Mouse (Mus musculus) intestine, embryonic 15.5 days (tissue): ENCODE data around the gene Cntrob. TPM values are rescaled to one million over a fixed set of nuclear protein-coding genes. Genes with fewer than 3 reads are reported as not detected.
"Not testable (repeated sequence)": the region's sequence is repeated elsewhere in the genome, so short reads cannot be mapped to it uniquely, and the experiment has no call there.

ENCODE experiments used
- ATAC-seq: fragments of 200-750 bp; cut with Nextera tagmentation; 2 replicates; pipeline ENCODE4 v1.8.0; 2017; ENCODE audit warnings: moderate TSS enrichment, moderate library complexity
- H3K27ac ChIP-seq: fragments of 300-500 bp; sonication (generic); 2 replicates; pipeline ENCODE4 v1.5.1; 2015; ENCODE audit warnings: mild to moderate bottlenecking, inconsistent platforms
- H3K27me3 ChIP-seq: fragments of 300-500 bp; sonication (generic); replicated peaks from 2 replicates; pipeline ENCODE4 v1.6.1; 2015; ENCODE audit warnings: inconsistent platforms
- H3K36me3 ChIP-seq: fragments of 300-500 bp; sonication (generic); 2 replicates; pipeline ENCODE4 v1.6.1; 2015; ENCODE audit warnings: inconsistent platforms
- H3K4me1 ChIP-seq: fragments of 300-500 bp; sonication (generic); replicated peaks from 2 replicates; pipeline ENCODE4 v1.6.1; 2015; ENCODE audit warnings: inconsistent platforms
- H3K4me2 ChIP-seq: fragments of 300-500 bp; sonication (generic); replicated peaks from 2 replicates; pipeline ENCODE4 v1.6.1; 2015; ENCODE audit warnings: mild to moderate bottlenecking, inconsistent platforms
- H3K4me3 ChIP-seq: fragments of 300-500 bp; sonication (generic); replicated peaks from 2 replicates; pipeline ENCODE4 v1.5.1; 2015; ENCODE audit warnings: inconsistent platforms
- H3K9ac ChIP-seq: fragments of 300-500 bp; sonication (generic); 2 replicates; pipeline ENCODE4 v1.6.1; 2015; ENCODE audit warnings: inconsistent platforms
- H3K9me3 ChIP-seq: fragments of 300-500 bp; sonication (generic); 2 replicates; pipeline ENCODE4 v1.6.1; 2016; ENCODE audit warnings: inconsistent platforms
- WGBS: fragments of 180-500 bp; shearing (Covaris S2); methylation state at CpG from one replicate; pipeline ENCODE4 v1.1.7; 2015; 5-methylcytosine and 5-hydroxymethylcytosine counted together
- polyA plus RNA-seq: library from polyadenylated mRNA; unstranded; fragments of >200 nt; fragmentation: Nextera tagmentation; extraction: Ambion mirVana; gene quantifications from 2 replicates; pipeline ENCODE4 v1.2.1, GENCODE M21; 2015

The Cntrob gene
- polyA plus RNA-seq, 1 experiment from 2014 or later: 19.6 TPM

- no peak overlapping the region for H3K4me2 ChIP-seq
- 93% methylated on average over 6 of the region's 6 CpGs for WGBS
Measured at GRCm38 (mm10) chr11:69321580-69321979, 2.0 kb downstream of the Cntrob start.

GRCm38 (mm10) chr11:69318000-69318399 lies 5.6 kb downstream of the Cntrob start:
- not testable (repeated sequence) for H3K27ac ChIP-seq, H3K9me3 ChIP-seq, H3K4me3 ChIP-seq, H3K4me2 ChIP-seq, H3K27me3 ChIP-seq, H3K9ac ChIP-seq, ATAC-seq
- Histone ChIP-seq H3K36me3 (peaks cover 17% of the 10 kb centered on the region), H3K4me1 (peaks cover 13% of the 10 kb centered on the region; the same call in 1 of the 2 replicates)
- WGBS: 82% methylated on average over 3 of the region's 3 CpGs

More at GRCm38 (mm10) chr11:69321580-69321979, 2.0 kb downstream of the Cntrob start:
- no peak overlapping the region for H3K9ac ChIP-seq
- no peak overlapping the region for H3K4me3 ChIP-seq
- H3K27me3 ChIP-seq: no peaks in the 10 kb centered on the region
- peaks cover 14% of the 10 kb centered on the region for H3K36me3 ChIP-seq
- no peak overlapping the region for H3K27ac ChIP-seq
- peaks cover 30% of the 10 kb centered on the region for H3K4me1 ChIP-seq
- H3K9me3 ChIP-seq: no peaks in the 10 kb centered on the region
- ATAC-seq: no peak

- Histone ChIP-seq H3K36me3 (peaks cover 18% of the 10 kb centered on the region), H3K27ac (no peak overlapping the region), H3K9ac (no peak overlapping the region), H3K4me1 (no peaks in the 10 kb centered on the region), H3K9me3 (no peaks in the 10 kb centered on the region), H3K4me3 (no peak overlapping the region), H3K4me2 (no peak overlapping the region), H3K27me3 (no peaks in the 10 kb centered on the region)
- no peak for ATAC-seq
- 96% methylated on average over 6 of the region's 6 CpGs for WGBS
Measured at GRCm38 (mm10) chr11:69316361-69316760, 7.2 kb downstream of the Cntrob start.

GRCm38 (mm10) chr11:69311266-69311665 lies 12.3 kb downstream of the Cntrob start:
- H3K4me1 ChIP-seq: no peaks in the 10 kb centered on the region
- H3K9ac ChIP-seq: no peak overlapping the region
- no peak overlapping the region for H3K27ac ChIP-seq
- peaks cover 39% of the 10 kb centered on the region for H3K36me3 ChIP-seq
- WGBS: 80% methylated on average over 7 of the region's 7 CpGs
- no peaks in the 10 kb centered on the region for H3K27me3 ChIP-seq
- no peaks in the 10 kb centered on the region for H3K9me3 ChIP-seq
- no peak overlapping the region for H3K4me2 ChIP-seq
- ATAC-seq: no peak
- H3K4me3 ChIP-seq: no peak overlapping the region

- ATAC-seq: no peak
- Histone ChIP-seq H3K9me3 (no peaks in the 10 kb centered on the region), H3K4me1 (no peaks in the 10 kb centered on the region), H3K9ac (no peak overlapping the region), H3K4me3 (no peak overlapping the region), H3K27ac (no peak overlapping the region), H3K27me3 (no peaks in the 10 kb centered on the region), H3K4me2 (no peak overlapping the region), H3K36me3 (peaks cover 38% of the 10 kb centered on the region)
- WGBS: 91% methylated on average over 2 of the region's 2 CpGs
Measured at GRCm38 (mm10) chr11:69306039-69306438, 17.5 kb downstream of the Cntrob start.

- Histone ChIP-seq H3K4me1 (no peaks in the 10 kb centered on the region), H3K4me2 (no peak overlapping the region), H3K4me3 (no peak overlapping the region), H3K9me3 (no peaks in the 10 kb centered on the region), H3K27ac (no peak overlapping the region), H3K27me3 (no peaks in the 10 kb centered on the region), H3K9ac (no peak overlapping the region), H3K36me3 (peaks cover 33% of the 10 kb centered on the region)
- no peak for ATAC-seq
- WGBS: 89% methylated on average over 9 of the region's 9 CpGs
Measured at GRCm38 (mm10) chr11:69305291-69305690, 18.3 kb downstream of the Cntrob start.

GRCm38 (mm10) chr11:69302817-69303216 lies 20.8 kb downstream of the Cntrob start:
- WGBS: 78% methylated on average over 7 of the region's 7 CpGs
- Histone ChIP-seq H3K4me1 (no peaks in the 10 kb centered on the region), H3K27me3 (no peaks in the 10 kb centered on the region), H3K36me3 (peaks cover 14% of the 10 kb centered on the region; the same call in 1 of the 2 replicates), H3K9me3 (no peaks in the 10 kb centered on the region), H3K4me3 (no peak overlapping the region), H3K9ac (no peak overlapping the region), H3K27ac (no peak overlapping the region), H3K4me2 (no peak overlapping the region)
- ATAC-seq: no peak

- 71% methylated on average over 7 of the region's 7 CpGs for WGBS
- Histone ChIP-seq H3K27ac (no peak overlapping the region), H3K36me3 (peaks cover 6% of the 10 kb centered on the region), H3K4me2 (no peak overlapping the region), H3K9me3 (no peaks in the 10 kb centered on the region), H3K27me3 (no peaks in the 10 kb centered on the region), H3K4me1 (no peaks in the 10 kb centered on the region), H3K4me3 (no peak overlapping the region), H3K9ac (no peak overlapping the region)
- ATAC-seq: no peak
Measured at GRCm38 (mm10) chr11:69298231-69298630, 25.3 kb downstream of the Cntrob start.

- Histone ChIP-seq H3K27me3 (no peaks in the 10 kb centered on the region), H3K4me2 (no peak overlapping the region), H3K9me3 (no peaks in the 10 kb centered on the region), H3K9ac (no peak overlapping the region), H3K36me3 (peaks cover 4% of the 10 kb centered on the region), H3K27ac (no peak overlapping the region), H3K4me1 (no peaks in the 10 kb centered on the region), H3K4me3 (no peak overlapping the region)
- WGBS: 92% methylated on average over 2 of the region's 2 CpGs
- ATAC-seq: no peak
Measured at GRCm38 (mm10) chr11:69297799-69298198, 25.8 kb downstream of the Cntrob start.

- H3K36me3 ChIP-seq: peaks cover 2% of the 10 kb centered on the region; the same call in 1 of the 2 replicates
- H3K27me3 ChIP-seq: no peaks in the 10 kb centered on the region
- 88% methylated on average over 3 of the region's 3 CpGs for WGBS
- H3K4me3 ChIP-seq: no peak overlapping the region
- H3K4me2 ChIP-seq: no peak overlapping the region
- H3K27ac ChIP-seq: no peak overlapping the region
- H3K4me1 ChIP-seq: no peaks in the 10 kb centered on the region
- no peaks in the 10 kb centered on the region for H3K9me3 ChIP-seq
- no peak overlapping the region for H3K9ac ChIP-seq
- no peak for ATAC-seq
Measured at GRCm38 (mm10) chr11:69295286-69295685, 28.3 kb downstream of the Cntrob start.

- no peak for ATAC-seq
- no peak overlapping the region for H3K9ac ChIP-seq
- H3K36me3 ChIP-seq: no peaks in the 10 kb centered on the region
- no peak overlapping the region for H3K4me2 ChIP-seq
- H3K27me3 ChIP-seq: no peaks in the 10 kb centered on the region
- H3K4me3 ChIP-seq: no peak overlapping the region
- H3K27ac ChIP-seq: no peak overlapping the region
- no peaks in the 10 kb centered on the region for H3K4me1 ChIP-seq
- H3K9me3 ChIP-seq: no peaks in the 10 kb centered on the region
- WGBS: 88% methylated on average over 5 of the region's 5 CpGs
Measured at GRCm38 (mm10) chr11:69291111-69291510, 32.5 kb downstream of the Cntrob start.

- H3K9me3 ChIP-seq: no peaks in the 10 kb centered on the region
- H3K27me3 ChIP-seq: no peaks in the 10 kb centered on the region
- H3K4me3 ChIP-seq: no peak overlapping the region
- no peak overlapping the region for H3K4me2 ChIP-seq
- H3K36me3 ChIP-seq: no peaks in the 10 kb centered on the region
- no peak overlapping the region for H3K27ac ChIP-seq
- H3K4me1 ChIP-seq: no peaks in the 10 kb centered on the region
- 67% methylated on average over 5 of the region's 5 CpGs for WGBS
- no peak for ATAC-seq
- H3K9ac ChIP-seq: no peak overlapping the region
Measured at GRCm38 (mm10) chr11:69277267-69277666, 46.3 kb downstream of the Cntrob start.

GRCm38 (mm10) chr11:69276081-69276480 lies 47.5 kb downstream of the Cntrob start:
- Histone ChIP-seq H3K27me3 (no peaks in the 10 kb centered on the region), H3K4me1 (no peaks in the 10 kb centered on the region), H3K27ac (no peak overlapping the region), H3K9me3 (no peaks in the 10 kb centered on the region), H3K36me3 (no peaks in the 10 kb centered on the region), H3K4me3 (no peak overlapping the region), H3K9ac (no peak overlapping the region), H3K4me2 (no peak overlapping the region)
- 42% methylated on average over 2 of the region's 2 CpGs for WGBS
- peak; percentile 66; the same call in 1 of the 2 replicates for ATAC-seq
